Mouse (Mus musculus) MEL (cell line): ENCODE results near the gene Scamp4. TPM values are rescaled to one million over a fixed set of nuclear protein-coding genes. Genes with fewer than 3 reads are reported as not detected.

Experiments used
- DNase-seq: peaks from one replicate; pipeline ENCODE4 v3.0.0; 2011; ENCODE audit warnings: low read depth, low spot score
- H3K27ac ChIP-seq: 2 replicates; pipeline ENCODE4 v1.5.1; 2012; ENCODE audit warnings: low read depth, mild to moderate bottlenecking, control low read depth, low read length, moderate library complexity; ENCODE audit not compliant: control insufficient read depth
- H3K27me3 ChIP-seq, 2 experiments: fragments of 150-350 bp in 1 of 2; sonication (generic) in 1 of 2; 2 replicates each; pipeline ENCODE4 v1.6.1; 2012; ENCODE audit warnings: low read length in 2 of 2, mild to moderate bottlenecking in 2 of 2, improper control_type of control experiment in 1 of 2, moderate library complexity in 1 of 2; ENCODE audit not compliant: insufficient read depth in 2 of 2, control insufficient read depth in 1 of 2
- H3K36me3 ChIP-seq, 2 experiments: 2 replicates each; pipeline ENCODE4 v1.6.1; 2012 to 2014; ENCODE audit warnings: low read length in 2 of 2, improper control_type of control experiment in 1 of 2, inconsistent platforms in 1 of 2, mild to moderate bottlenecking in 1 of 2; ENCODE audit not compliant: insufficient read depth in 2 of 2, control insufficient read depth in 1 of 2
- H3K4me1 ChIP-seq, 2 experiments: fragments of 150-350 bp in 1 of 2; sonication (generic) in 1 of 2; 2 replicates each; pipeline ENCODE4 v1.6.1; 2012; ENCODE audit warnings: low read length in 2 of 2, improper control_type of control experiment in 1 of 2, mild to moderate bottlenecking in 1 of 2; ENCODE audit not compliant: insufficient read depth in 2 of 2, control insufficient read depth in 1 of 2
- H3K4me3 ChIP-seq, 2 experiments: fragments of 150-350 bp in 1 of 2; sonication (generic) in 1 of 2; 2 replicates each; pipeline ENCODE4 v1.5.1; 2012; ENCODE audit warnings: low read depth in 2 of 2, low read length in 2 of 2, mild to moderate bottlenecking in 2 of 2, moderate library complexity in 2 of 2, control low read depth in 1 of 2, improper control_type of control experiment in 1 of 2; ENCODE audit not compliant: control insufficient read depth in 1 of 2, insufficient read depth in 1 of 2
- H3K79me2 ChIP-seq: 2 replicates; pipeline ENCODE4 v1.6.1; 2012; ENCODE audit warnings: mild to moderate bottlenecking, low read length, moderate library complexity; ENCODE audit not compliant: control insufficient read depth, poor library complexity, insufficient read depth
- H3K9ac ChIP-seq: 2 replicates; pipeline ENCODE4 v1.6.1; 2012; ENCODE audit warnings: low read depth, mild to moderate bottlenecking, control low read depth, low read length, moderate library complexity; ENCODE audit not compliant: control insufficient read depth, poor library complexity, severe bottlenecking
- H3K9me3 ChIP-seq: fragments of 150-350 bp; sonication (generic); replicated peaks from 2 replicates; pipeline ENCODE4 v1.6.1; 2012; ENCODE audit warnings: mild to moderate bottlenecking, low read length, improper control_type of control experiment, moderate library complexity; ENCODE audit not compliant: insufficient read depth
- BHLHE40 ChIP-seq: IDR thresholded peaks from 2 replicates; pipeline ENCODE4 v1.6.1; 2012; ENCODE audit warnings: low read depth, mild to moderate bottlenecking, inconsistent platforms, low read length, improper control_type of control experiment, borderline replicate concordance
- GATA1 ChIP-seq: IDR thresholded peaks from 2 replicates; pipeline ENCODE4 v1.6.1; 2011; ENCODE audit warnings: low read depth, low read length, improper control_type of control experiment
- HCFC1 ChIP-seq: IDR thresholded peaks from 2 replicates; pipeline ENCODE4 v1.6.1; 2012; ENCODE audit warnings: low read depth, mild to moderate bottlenecking, inconsistent platforms, low read length, improper control_type of control experiment, moderate library complexity
- JUND ChIP-seq: IDR thresholded peaks from 2 replicates; pipeline ENCODE4 v1.6.1; 2011; ENCODE audit warnings: low read depth, mild to moderate bottlenecking, improper control_type of control experiment, low read length
- KAT2A ChIP-seq: conservative IDR thresholded peaks from 2 replicates; pipeline ENCODE4 v1.6.1; 2012; ENCODE audit warnings: low read depth, low read length, improper control_type of control experiment, inconsistent platforms
- MAFK ChIP-seq: IDR thresholded peaks from 2 replicates; pipeline ENCODE4 v1.6.1; 2011; ENCODE audit warnings: low read depth, mild to moderate bottlenecking, low read length, improper control_type of control experiment, borderline replicate concordance
- MYB ChIP-seq: IDR thresholded peaks from 2 replicates; pipeline ENCODE4 v1.6.1; 2011; ENCODE audit warnings: mild to moderate bottlenecking, low read depth, low read length, improper control_type of control experiment
- POLR2AphosphoS5 ChIP-seq: IDR thresholded peaks from 2 replicates; pipeline ENCODE4 v1.6.1; 2012; ENCODE audit warnings: low read depth, borderline replicate concordance, mild to moderate bottlenecking, inconsistent platforms, low read length, moderate library complexity, mixed read lengths
- SIN3A ChIP-seq: IDR thresholded peaks from 2 replicates; pipeline ENCODE4 v1.6.1; 2012; ENCODE audit warnings: low read length, improper control_type of control experiment, inconsistent platforms
- TAL1 ChIP-seq: IDR thresholded peaks from 2 replicates; pipeline ENCODE4 v1.6.1; 2012; ENCODE audit warnings: mild to moderate bottlenecking, inconsistent platforms, low read length, moderate library complexity, mixed read lengths
- UBTF ChIP-seq: IDR thresholded peaks from 2 replicates; pipeline ENCODE4 v1.6.1; 2012; ENCODE audit warnings: low read depth, mild to moderate bottlenecking, inconsistent platforms, low read length, improper control_type of control experiment, moderate library complexity, borderline replicate concordance; ENCODE audit not compliant: insufficient read depth
- USF1 ChIP-seq: IDR thresholded peaks from 2 replicates; pipeline ENCODE4 v1.6.1; 2014; ENCODE audit warnings: low read depth, mild to moderate bottlenecking, inconsistent platforms, low read length, improper control_type of control experiment, moderate library complexity
- USF2 ChIP-seq, 2 experiments: IDR thresholded peaks; 2 replicates each; pipeline ENCODE4 v1.6.1; 2011 to 2012; ENCODE audit warnings: improper control_type of control experiment in 2 of 2, low read length in 2 of 2, borderline replicate concordance in 1 of 2, inconsistent platforms in 1 of 2, low read depth in 1 of 2, mild to moderate bottlenecking in 1 of 2; ENCODE audit not compliant: insufficient read depth in 1 of 2
- ZMIZ1 ChIP-seq: IDR thresholded peaks from 2 replicates; pipeline ENCODE4 v1.6.1; 2012; ENCODE audit warnings: low read depth, mild to moderate bottlenecking, inconsistent platforms, low read length, improper control_type of control experiment, moderate library complexity
- ZNF384 ChIP-seq: IDR thresholded peaks from 2 replicates; pipeline ENCODE4 v1.6.1; 2012; ENCODE audit warnings: low read depth, mild to moderate bottlenecking, inconsistent platforms, low read length, improper control_type of control experiment
- polyA plus RNA-seq, 2 experiments: library from polyadenylated mRNA; stranded (reverse) in 1 of 2; unstranded in 1 of 2; fragments of >175 nt in 1 of 2; fragments of >200 nt in 1 of 2; gene quantifications; 2 replicates each; pipeline versions ENCODE4 v1.2.1 to v1.2.4; 2012; ENCODE audit warnings: low replicate concordance in 2 of 2, low read depth in 1 of 2; ENCODE audit not compliant: insufficient read length in 2 of 2, insufficient read depth in 1 of 2, missing spikeins in 1 of 2
- total RNA-seq: library from RNA; depleted of rRNA; stranded (reverse); fragments of 300-350 nt; gene quantifications from 2 replicates; pipeline ENCODE4 v1.2.3, GENCODE M21; 2012

Gene Scamp4
- total and polyA plus RNA-seq, 3 experiments = 34.2 to 140 TPM; not detected in 1

- no peak overlapping the region for H3K9ac ChIP-seq
- H3K27me3 ChIP-seq = no peaks in the 10 kb centered on the region
- H3K79me2 ChIP-seq = peaks cover 57% of the 10 kb centered on the region
- H3K4me1 ChIP-seq = peaks cover 0 to 18% of the 10 kb centered on the region in 2 experiments; a peak in 2 of 4 replicates
- H3K36me3 ChIP-seq = peaks cover 0 to 2% of the 10 kb centered on the region in 2 experiments; a peak in 1 of 4 replicates
- no peak for DNase-seq
- no peak overlapping the region for H3K27ac ChIP-seq
- no peaks in the 10 kb centered on the region for H3K9me3 ChIP-seq
- no peak overlapping the region for H3K4me3 ChIP-seq
- TF ChIP-seq USF2 (IDR thresholded peaks at IDR 0.05; ENCODE audit: borderline replicate concordance in 1 of 2, insufficient read depth in 1 of 2, low read depth in 1 of 2, low read length in 2 of 2) (no peak), ZNF384 (no peak)
These were observed 23.1 kb downstream of the Scamp4 start for GRCm38 (mm10) chr10:80625764-80626163.

GRCm38 (mm10) chr10:80627685-80628084 lies 25.0 kb downstream of the Scamp4 start:
- no peak for DNase-seq
- H3K36me3 ChIP-seq = peaks cover 0 to 2% of the 10 kb centered on the region in 2 experiments; a peak in 1 of 4 replicates
- H3K9me3 ChIP-seq = no peaks in the 10 kb centered on the region
- H3K79me2 ChIP-seq = peaks cover 56% of the 10 kb centered on the region
- no peak overlapping the region for H3K9ac ChIP-seq
- H3K27ac ChIP-seq = no peak overlapping the region
- no peak for TF ChIP-seq JUND
- TF ChIP-seq POLR2AphosphoS5 = no peak
- TF ChIP-seq GATA1 = no peak
- TF ChIP-seq UBTF = no peak
- no peak for TF ChIP-seq HCFC1
- TF ChIP-seq, all 39 proteins: peak for 0
- peaks cover 0 to 13% of the 10 kb centered on the region in 2 experiments; a peak in 2 of 4 replicates for H3K4me1 ChIP-seq
- H3K27me3 ChIP-seq = no peaks in the 10 kb centered on the region
- no peak overlapping the region for H3K4me3 ChIP-seq

GRCm38 (mm10) chr10:80628925-80629324 lies 26.3 kb downstream of the Scamp4 start:
- Histone ChIP-seq H3K9ac (no peak overlapping the region), H3K9me3 (no peaks in the 10 kb centered on the region), H3K27ac (no peak overlapping the region), H3K79me2 (peaks cover 43% of the 10 kb centered on the region), H3K36me3 (no peaks in the 10 kb centered on the region; a peak in 1 of 4 replicates), H3K27me3 (no peaks in the 10 kb centered on the region), H3K4me3 (no peak overlapping the region), H3K4me1 (peaks cover 0 to 5% of the 10 kb centered on the region in 2 experiments; a peak in 1 of 4 replicates)
- DNase-seq = no peak
- no peak for TF ChIP-seq TAL1
- no peak for TF ChIP-seq BHLHE40
- TF ChIP-seq USF1 = no peak
- TF ChIP-seq MAFK = no peak
- no peak for TF ChIP-seq ZMIZ1
- no peak for TF ChIP-seq SIN3A
- no peak for TF ChIP-seq MYB
- no peak for TF ChIP-seq KAT2A
